Mouse (Mus musculus): ENCODE measurements around the gene Tcf19.
"Not testable (repeated sequence)": the region's sequence is repeated elsewhere in the genome, so short reads cannot be mapped to it uniquely, and the experiment has no call there.

Gene Tcf19

GRCm38 (mm10) chr17:35486726-35487125 lies 29.9 kb downstream of the Tcf19 start:
- no peak for DNase-seq (ENCODE audit: low read depth in 2 of 2, low spot score in 2 of 2)

GRCm38 (mm10) chr17:35485702-35486101 lies 30.9 kb downstream of the Tcf19 start:
- DNase-seq (ENCODE audit: low read depth in 2 of 2, low spot score in 2 of 2): no peak

DNA sequence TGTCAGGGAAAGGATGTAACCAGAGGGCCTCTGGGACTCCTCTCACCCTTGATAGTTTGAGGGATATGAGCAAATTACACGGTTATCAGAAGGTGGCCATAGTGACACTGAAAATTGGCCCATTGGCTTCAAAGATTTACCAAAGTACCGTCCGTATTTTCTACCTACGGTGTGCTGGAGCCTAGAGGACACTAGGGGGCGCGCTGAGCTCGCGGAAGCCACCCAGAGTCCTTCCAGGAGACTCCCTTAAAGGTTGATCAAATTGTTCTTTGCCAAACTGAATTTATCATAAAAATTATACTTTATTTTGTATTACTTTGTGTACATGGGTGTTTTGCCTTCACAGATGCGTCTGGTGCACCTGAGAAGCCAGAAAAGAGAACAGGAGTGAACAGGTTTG lies 32.6 kb downstream of the Tcf19 start:
- peak; percentile 48 to 63 for DNase-seq (ENCODE audit: low read depth in 2 of 2, low spot score in 2 of 2)

GRCm38 (mm10) chr17:35469842-35470751 lies 46.5 kb downstream of the Tcf19 start, which contains the start of gene H2-Q10:
Gene H2-Q10, plus strand, starts transcription at chr17:35470089.
- peak in 1 of 2 experiments; percentile 8 for DNase-seq (ENCODE audit: low read depth in 2 of 2, low spot score in 2 of 2)

GRCm38 (mm10) chr17:35468936-35469335 lies 47.7 kb downstream of the Tcf19 start:
- DNase-seq (ENCODE audit: low read depth in 2 of 2, low spot score in 2 of 2): not testable (repeated sequence)

GRCm38 (mm10) chr17:35465651-35466050 lies 51.0 kb downstream of the Tcf19 start:
- DNase-seq (ENCODE audit: low read depth in 2 of 2, low spot score in 2 of 2): peak in 1 of 2 experiments; percentile 28
